Mouse (Mus musculus) cortical plate, adult 2 months (tissue): Measurements from ENCODE around the gene Fkbp5.

Experiments
- CTCF ChIP-seq: fragments of 200-500 bp; IDR thresholded peaks from 2 replicates; pipeline ENCODE4 v1.5.1; 2011; ENCODE audit warnings: mild to moderate bottlenecking, control low read depth, low read length; ENCODE audit not compliant: insufficient read depth; ENCODE audit errors: extremely low read depth
- POLR2A ChIP-seq: fragments of 200-500 bp; IDR thresholded peaks from 2 replicates; pipeline ENCODE4 v1.6.1; 2011; ENCODE audit warnings: mild to moderate bottlenecking, low read length, control low read depth; ENCODE audit not compliant: insufficient read depth; ENCODE audit errors: extremely low read depth

GRCm38 (mm10) chr17:28533327-28533726 lies 16.0 kb upstream of the Fkbp5 start:
- TF ChIP-seq CTCF (no peak), POLR2A (no peak)
